In the genomic region with DNA sequence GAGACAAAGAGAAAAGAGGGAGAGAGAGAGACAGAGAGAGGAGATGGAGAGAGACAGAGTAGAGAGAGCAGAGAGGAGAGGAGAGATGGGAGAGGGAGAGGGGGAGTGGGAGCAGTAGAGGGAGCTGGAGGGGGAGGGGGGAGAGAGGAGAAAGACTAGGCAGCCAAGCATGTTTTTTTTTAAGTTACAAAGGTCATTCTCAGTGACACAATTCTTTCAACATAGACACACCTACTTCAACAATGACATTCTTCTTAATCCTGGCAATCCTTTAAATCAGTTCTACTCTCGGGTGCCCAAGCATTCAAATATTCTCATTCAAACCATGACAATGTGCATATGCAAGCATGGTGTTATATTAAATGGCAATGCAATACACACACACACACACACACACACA, we compare ENCODE assay signal across 25 mouse cellular contexts. TPM values are rescaled to one million over a fixed set of nuclear protein-coding genes. Genes with fewer than 3 reads are reported as not detected.
"Had no signal": no experiment of that assay in that cellular context is flagged by ENCODE, and none has a peak within 500 bp of the region (broad histone marks: within the 10 kb centered on the region; RNA-seq: fewer than 3 reads in every experiment).

No protein-coding gene starts in this region.

- H3K9me3 ChIP-seq: heart, embryonic 13.5 days; heart, embryonic 15.5 days; hindbrain, embryonic 10.5 days; hindbrain, embryonic 12.5 days; limb, embryonic 13.5 days; limb, embryonic 15.5 days; liver, embryonic 13.5 days; liver, embryonic 15.5 days had no signal

- H3K4me3 ChIP-seq: heart, adult 2 months; heart, embryonic 13.5 days; heart, embryonic 15.5 days; hindbrain, embryonic 10.5 days; hindbrain, embryonic 12.5 days; limb, embryonic 13.5 days; limb, embryonic 15.5 days; liver, embryonic 13.5 days; liver, embryonic 15.5 days had no signal

- H3K4me1 ChIP-seq: heart, embryonic 13.5 days; heart, embryonic 15.5 days; hindbrain, embryonic 10.5 days; hindbrain, embryonic 12.5 days; limb, embryonic 13.5 days; limb, embryonic 15.5 days; liver, embryonic 13.5 days; liver, embryonic 15.5 days had no signal

- ATAC-seq: hindbrain, embryonic 16.5 days; inflammation-experienced regulatory T-cells, adult 6 months had no signal

- H3K4me2 ChIP-seq: heart, embryonic 11.5 days; heart, embryonic 13.5 days; heart, embryonic 15.5 days; hindbrain, embryonic 12.5 days; hindbrain, embryonic 14.5 days; limb, embryonic 13.5 days; limb, embryonic 15.5 days; liver, embryonic 11.5 days; liver, embryonic 13.5 days; liver, embryonic 15.5 days had no signal

- DNase-seq: gastrocnemius, postnatal 14 days; gastrocnemius, postnatal 36 days; heart, adult 11 months; heart, adult 2 months; heart, postnatal 4 days; kidney, adult 11 months; kidney, adult 2 months; kidney, postnatal 14 days; layer of hippocampus, adult 9-11 months; layer of hippocampus, postnatal 36 days; left cerebral cortex, postnatal 4 days; liver, embryonic 13.5 days had no signal

- H3K27me3 ChIP-seq: heart, embryonic 13.5 days; heart, embryonic 15.5 days; hindbrain, embryonic 12.5 days; limb, embryonic 13.5 days; limb, embryonic 15.5 days; liver, embryonic 13.5 days; liver, embryonic 15.5 days had no signal

- H3K36me3 ChIP-seq: heart, embryonic 13.5 days; heart, embryonic 15.5 days; hindbrain, embryonic 10.5 days; hindbrain, embryonic 12.5 days; limb, embryonic 13.5 days; limb, embryonic 15.5 days; liver, embryonic 13.5 days; liver, embryonic 15.5 days had no signal

- H3K9ac ChIP-seq: heart, embryonic 13.5 days; heart, embryonic 15.5 days; hindbrain, embryonic 12.5 days; hindbrain, embryonic 14.5 days; limb, embryonic 13.5 days; limb, embryonic 15.5 days; liver, embryonic 13.5 days; liver, embryonic 15.5 days had no signal

- H3K27ac ChIP-seq: heart, adult 2 months; heart, embryonic 13.5 days; heart, embryonic 15.5 days; hindbrain, embryonic 10.5 days; hindbrain, embryonic 12.5 days; hindbrain, embryonic 14.5 days; kidney, postnatal 0 days; limb, embryonic 13.5 days; limb, embryonic 15.5 days; liver, embryonic 13.5 days; liver, embryonic 15.5 days had no signal

RNA-seq across cellular contexts. Expression of a gene that starts 19.4 kb away (rescaled TPM):
- polyA plus RNA-seq: inflammation-experienced regulatory T-cells, adult 6 months had no signal
